Mouse (Mus musculus) hindbrain, embryonic 16.5 days (tissue): Measurements from ENCODE around the gene Grtp1. TPM values are rescaled to one million over a fixed set of nuclear protein-coding genes. Genes with fewer than 3 reads are reported as not detected.
A peak's percentile ranks its signal among the peaks of the same experiment; 100 is the strongest.

ENCODE experiments used
- ATAC-seq: fragments of 200-750 bp; cut with Nextera tagmentation; 2 replicates; pipeline ENCODE4 v1.8.0; 2017; ENCODE audit warnings: moderate TSS enrichment, moderate library complexity
- H3K27ac ChIP-seq: fragments of 300-500 bp; sonication (generic); 2 replicates; pipeline ENCODE4 v1.5.1; 2014; ENCODE audit warnings: low read depth, mild to moderate bottlenecking, control low read depth, low read length, moderate library complexity
- H3K27me3 ChIP-seq: fragments of 300-500 bp; sonication (generic); replicated peaks from 2 replicates; pipeline ENCODE4 v1.6.1; 2014; ENCODE audit warnings: low read length; ENCODE audit not compliant: control insufficient read depth, insufficient read depth
- H3K36me3 ChIP-seq: fragments of 300-500 bp; sonication (generic); 2 replicates; pipeline ENCODE4 v1.6.1; 2014; ENCODE audit warnings: mild to moderate bottlenecking, low read length, moderate library complexity, mixed read lengths; ENCODE audit not compliant: control insufficient read depth, insufficient read depth
- H3K4me1 ChIP-seq: fragments of 300-500 bp; sonication (generic); 2 replicates; pipeline ENCODE4 v1.6.1; 2014; ENCODE audit warnings: low read depth, low read length; ENCODE audit not compliant: control insufficient read depth, insufficient read depth
- H3K4me2 ChIP-seq: fragments of 300-500 bp; sonication (generic); 2 replicates; pipeline ENCODE4 v1.6.1; 2014; ENCODE audit warnings: mild to moderate bottlenecking, low read length, control low read depth, moderate library complexity
- H3K4me3 ChIP-seq: fragments of 300-500 bp; sonication (generic); 2 replicates; pipeline ENCODE4 v1.5.1; 2014; ENCODE audit warnings: mild to moderate bottlenecking, low read length, control low read depth, moderate library complexity
- H3K9ac ChIP-seq: fragments of 300-500 bp; sonication (generic); 2 replicates; pipeline ENCODE4 v1.6.1; 2014; ENCODE audit warnings: low read depth, mild to moderate bottlenecking, control low read depth, low read length, moderate library complexity
- H3K9me3 ChIP-seq: fragments of 300-500 bp; sonication (generic); 2 replicates; pipeline ENCODE4 v1.6.1; 2014; ENCODE audit warnings: mild to moderate bottlenecking, low read length, moderate library complexity; ENCODE audit not compliant: control insufficient read depth
- WGBS: fragments of 180-500 bp; shearing (Covaris S2); extraction: QIAGEN DNeasy Blood & Tissue Kit; methylation state at CpG from one replicate; pipeline ENCODE4 v1.1.7; 2014; 5-methylcytosine and 5-hydroxymethylcytosine counted together
- polyA plus RNA-seq: library from polyadenylated mRNA; unstranded; fragments of >200 nt; fragmentation: Nextera tagmentation; extraction: Ambion mirVana; gene quantifications from 2 replicates; pipeline ENCODE4 v1.2.1, GENCODE M21; 2015

Grtp1 gene
- polyA plus RNA-seq, 1 experiment from 2014 or later: 13.2 TPM

- Histone ChIP-seq H3K36me3 (peaks cover 38% of the 10 kb centered on the region), H3K4me1 (no peaks in the 10 kb centered on the region)
- WGBS: 64% methylated on average over 1 of the region's 1 CpGs
These were observed 29.9 kb downstream of the Grtp1 start for GRCm38 (mm10) chr8:13170510-13170909.

DNA sequence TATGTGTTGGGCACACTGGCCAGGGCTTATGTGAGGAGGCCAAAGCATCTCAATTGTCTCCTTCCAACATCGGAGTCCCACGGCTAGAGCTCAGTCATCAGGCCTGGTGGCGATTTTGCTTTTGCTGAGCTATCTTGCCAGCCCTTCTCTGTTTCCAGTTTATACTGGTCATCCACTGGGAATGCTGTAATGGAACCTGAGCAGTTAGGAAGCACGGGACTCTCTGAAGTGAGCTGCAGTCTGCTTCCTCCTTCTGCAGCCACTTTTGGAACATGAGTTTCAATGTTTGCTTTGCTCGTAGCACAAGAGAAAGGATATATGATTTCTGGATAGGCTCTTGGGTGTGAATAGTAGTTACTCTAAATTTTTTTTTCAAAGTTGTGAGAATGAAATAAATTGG is 36.1 kb downstream of the Grtp1 start:
- 94% methylated on average over 5 of the region's 5 CpGs for WGBS
- Histone ChIP-seq H3K4me2 (no peak overlapping the region), H3K36me3 (peaks cover 16% of the 10 kb centered on the region), H3K9ac (no peak overlapping the region), H3K4me1 (peaks cover 16% of the 10 kb centered on the region), H3K27ac (no peak overlapping the region), H3K9me3 (no peaks in the 10 kb centered on the region), H3K27me3 (no peaks in the 10 kb centered on the region), H3K4me3 (no peak overlapping the region)
- no peak for ATAC-seq

More at GRCm38 (mm10) chr8:13170510-13170909, 29.9 kb downstream of the Grtp1 start:
- H3K9me3 ChIP-seq: no peaks in the 10 kb centered on the region
- no peak for ATAC-seq
- no peak overlapping the region for H3K4me3 ChIP-seq
- no peaks in the 10 kb centered on the region for H3K27me3 ChIP-seq
- no peak overlapping the region for H3K4me2 ChIP-seq
- H3K27ac ChIP-seq: no peak overlapping the region
- H3K9ac ChIP-seq: no peak overlapping the region

DNA sequence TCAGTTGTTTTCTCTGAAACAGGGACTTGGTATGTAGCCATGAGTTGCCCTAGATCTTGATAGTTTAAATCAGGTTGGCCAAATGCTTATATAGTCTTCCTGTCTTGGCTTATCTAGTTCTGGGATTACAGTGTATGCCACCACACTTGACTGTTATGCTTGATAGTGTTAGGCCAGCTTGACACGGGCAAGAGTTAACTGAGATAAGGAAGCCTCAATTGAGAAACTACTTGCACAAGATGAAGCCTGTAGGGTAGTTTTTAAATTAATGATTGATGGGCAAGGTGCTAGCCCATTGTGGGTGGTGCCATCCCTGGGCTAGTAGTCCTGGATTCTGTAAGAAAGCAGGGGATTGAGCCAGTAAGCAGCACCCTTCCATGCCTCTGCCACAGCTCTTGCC is 36.9 kb downstream of the Grtp1 start:
- ATAC-seq: no peak
- WGBS: 90% methylated on average over 1 of the region's 1 CpGs
- no peak overlapping the region for H3K9ac ChIP-seq

DNA sequence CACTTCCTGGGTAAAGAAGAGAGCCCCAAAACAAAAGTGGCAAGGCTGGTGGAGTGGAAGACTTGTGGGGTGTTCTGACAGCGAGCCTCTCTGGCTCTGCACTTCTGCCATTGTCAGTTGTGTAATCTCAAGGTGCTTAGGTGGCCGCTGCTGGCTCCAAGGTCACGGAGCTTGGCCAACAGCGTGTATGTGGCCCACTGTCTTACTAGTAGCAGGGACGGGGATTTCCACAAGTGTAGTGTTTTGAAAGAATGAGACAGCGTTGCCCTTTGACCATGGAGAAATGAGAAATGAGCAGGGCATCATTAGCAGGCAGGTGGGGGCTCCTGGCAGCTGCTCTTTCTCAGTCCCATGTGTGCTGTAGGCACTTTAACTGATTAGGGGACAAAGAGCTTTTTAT is 38.3 kb downstream of the Grtp1 start:
- H3K4me3 ChIP-seq: no peak overlapping the region
- peaks cover 20% of the 10 kb centered on the region for H3K4me1 ChIP-seq
- peaks cover 4% of the 10 kb centered on the region; the same call in 1 of the 2 replicates for H3K36me3 ChIP-seq
- H3K4me2 ChIP-seq: no peak overlapping the region
- ATAC-seq: no peak
- no peak overlapping the region for H3K27ac ChIP-seq
- no peaks in the 10 kb centered on the region for H3K9me3 ChIP-seq
- H3K9ac ChIP-seq: no peak overlapping the region
- no peaks in the 10 kb centered on the region for H3K27me3 ChIP-seq
- WGBS: 75% methylated on average over 6 of the region's 6 CpGs

More for the DNA sequence above, 36.9 kb downstream of the Grtp1 start:
- no peaks in the 10 kb centered on the region for H3K27me3 ChIP-seq
- H3K4me2 ChIP-seq: no peak overlapping the region
- H3K9me3 ChIP-seq: no peaks in the 10 kb centered on the region
- no peak overlapping the region for H3K27ac ChIP-seq
- peaks cover 17% of the 10 kb centered on the region for H3K4me1 ChIP-seq
- no peak overlapping the region for H3K4me3 ChIP-seq
- peaks cover 16% of the 10 kb centered on the region for H3K36me3 ChIP-seq

DNA sequence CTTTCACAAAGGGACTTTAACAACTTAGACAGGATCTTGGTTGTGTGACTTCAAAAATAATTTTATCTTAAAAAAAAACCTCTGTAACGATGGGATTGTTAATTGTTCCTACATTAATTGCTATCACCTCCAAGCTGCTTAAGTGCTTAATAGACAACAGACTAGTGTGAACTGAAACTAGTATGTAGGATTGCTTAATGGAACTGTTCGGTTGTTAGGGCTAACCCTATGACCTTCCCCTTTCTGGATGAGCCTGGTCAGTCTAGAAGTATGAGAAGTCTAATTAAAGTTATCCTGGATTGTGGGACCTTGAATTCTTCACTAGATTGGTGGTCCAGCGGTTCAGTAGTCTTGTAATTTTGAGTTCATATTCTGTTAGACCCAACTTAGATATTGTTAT is 39.7 kb downstream of the Grtp1 start:
- H3K36me3 ChIP-seq: no peaks in the 10 kb centered on the region
- H3K27me3 ChIP-seq: no peaks in the 10 kb centered on the region
- H3K4me3 ChIP-seq: no peak overlapping the region
- ATAC-seq: no peak
- 86% methylated on average over 3 of the region's 3 CpGs for WGBS
- no peak overlapping the region for H3K27ac ChIP-seq
- H3K4me1 ChIP-seq: peaks cover 20% of the 10 kb centered on the region
- peak overlapping the region; percentile 95 for H3K4me2 ChIP-seq
- no peaks in the 10 kb centered on the region for H3K9me3 ChIP-seq
- no peak overlapping the region for H3K9ac ChIP-seq

GRCm38 (mm10) chr8:13159377-13159881 is 41.0 kb downstream of the Grtp1 start:
- Histone ChIP-seq H3K4me2 (peak overlapping the region; percentile 95), H3K36me3 (no peaks in the 10 kb centered on the region), H3K27ac (peak overlapping the region; percentile 77), H3K9ac (peak overlapping the region; percentile 98), H3K27me3 (no peaks in the 10 kb centered on the region), H3K4me3 (peak overlapping the region; percentile 96), H3K4me1 (peaks cover 20% of the 10 kb centered on the region), H3K9me3 (no peaks in the 10 kb centered on the region)
- peak; percentile 75 for ATAC-seq
- WGBS: 0% methylated on average over 38 of the region's 49 CpGs

DNA sequence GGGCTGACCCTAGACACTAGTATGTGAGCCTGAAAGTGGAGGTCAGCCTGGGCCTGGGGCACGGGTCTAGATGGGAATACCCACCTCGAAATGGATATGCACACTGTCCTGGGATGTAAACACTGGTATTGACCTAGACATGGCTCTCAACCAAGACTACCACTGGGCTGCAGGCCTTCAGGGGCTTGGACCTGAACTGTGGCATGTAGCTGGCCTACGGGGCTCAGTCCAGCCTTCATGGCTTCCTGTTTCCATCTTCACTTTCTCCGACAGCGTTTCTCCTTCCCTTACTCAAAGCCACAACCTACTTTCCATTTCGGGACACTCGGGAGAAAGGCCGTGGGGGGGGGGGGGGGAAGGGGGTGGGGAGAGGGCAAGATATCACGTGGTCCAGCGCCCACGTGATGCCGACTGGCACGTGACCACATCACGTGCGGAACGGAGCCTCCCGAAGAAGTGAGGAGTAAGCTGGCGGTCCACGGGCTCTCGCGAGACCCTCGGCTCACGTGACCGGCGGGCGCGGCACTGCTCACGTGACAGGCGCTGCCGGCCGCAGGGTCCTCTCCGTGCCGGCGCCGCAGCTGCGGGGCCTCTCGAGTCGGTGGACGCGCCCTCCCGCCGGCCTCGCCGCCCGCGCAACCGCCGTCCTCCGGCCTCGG is 41.6 kb downstream of the Grtp1 start, which contains the start of gene Lamp1:
TSS of gene Lamp1 (plus strand) at position 444 of the 659 bp plus-strand sequence.
- H3K4me2 ChIP-seq: peak within 1 kb of the TSS; percentile 95
- H3K27ac ChIP-seq: peak within 1 kb of the TSS; percentile 77
- H3K9me3 ChIP-seq: no peaks in the 10 kb centered on the region
- H3K36me3 ChIP-seq: no peaks in the 10 kb centered on the region
- peaks cover 20% of the 10 kb centered on the region for H3K4me1 ChIP-seq
- H3K9ac ChIP-seq: peak within 1 kb of the TSS; percentile 98
- 3% methylated on average over 25 of the region's 50 CpGs for WGBS
- no peaks in the 10 kb centered on the region for H3K27me3 ChIP-seq
- peak within 1 kb of the TSS; percentile 96 for H3K4me3 ChIP-seq
- peak; percentile 97 for ATAC-seq

DNA sequence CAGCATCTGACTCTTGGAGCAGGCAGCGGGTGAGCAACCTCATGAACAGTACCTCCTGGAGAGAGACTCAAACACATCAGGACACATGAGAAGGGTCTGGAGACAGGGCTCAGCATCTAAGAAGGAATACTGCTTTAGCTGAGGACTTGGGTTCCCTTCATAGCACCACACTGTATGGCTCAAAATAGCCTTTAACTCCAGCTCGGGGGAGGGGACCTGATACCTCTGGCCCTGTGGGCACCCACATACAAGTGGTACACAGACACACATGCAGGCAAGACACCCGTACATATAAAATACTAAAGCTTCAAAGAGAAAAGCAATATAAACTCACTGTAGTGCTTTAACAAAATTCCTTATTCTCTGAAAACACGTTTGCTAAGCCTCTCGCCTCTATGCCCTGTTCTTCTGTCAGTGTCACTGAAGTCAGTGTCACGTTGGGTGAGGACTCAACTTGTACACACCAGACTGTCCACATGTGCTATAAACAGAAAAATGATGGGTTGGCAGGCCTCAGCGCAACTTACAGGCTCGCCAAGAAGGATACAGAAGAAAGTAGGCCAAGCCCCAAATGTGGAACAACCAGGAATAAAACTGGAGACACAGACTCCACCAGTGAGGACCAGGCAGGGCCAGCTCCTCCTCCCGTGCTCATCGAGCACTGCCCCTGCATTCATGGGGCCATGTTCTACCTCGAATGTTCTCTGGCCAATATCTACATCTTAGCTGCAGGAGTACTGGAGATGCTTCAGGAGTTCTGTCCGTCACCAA is 43.9 kb downstream of the Grtp1 start:
- H3K27me3 ChIP-seq: no peaks in the 10 kb centered on the region
- peaks cover 14% of the 10 kb centered on the region for H3K4me1 ChIP-seq
- no peak overlapping the region for H3K4me2 ChIP-seq
- H3K4me3 ChIP-seq: no peak overlapping the region
- H3K36me3 ChIP-seq: no peaks in the 10 kb centered on the region
- H3K27ac ChIP-seq: no peak overlapping the region
- H3K9ac ChIP-seq: no peak overlapping the region
- no peaks in the 10 kb centered on the region for H3K9me3 ChIP-seq
- no peak for ATAC-seq
- 77% methylated on average over 12 of the region's 12 CpGs for WGBS

DNA sequence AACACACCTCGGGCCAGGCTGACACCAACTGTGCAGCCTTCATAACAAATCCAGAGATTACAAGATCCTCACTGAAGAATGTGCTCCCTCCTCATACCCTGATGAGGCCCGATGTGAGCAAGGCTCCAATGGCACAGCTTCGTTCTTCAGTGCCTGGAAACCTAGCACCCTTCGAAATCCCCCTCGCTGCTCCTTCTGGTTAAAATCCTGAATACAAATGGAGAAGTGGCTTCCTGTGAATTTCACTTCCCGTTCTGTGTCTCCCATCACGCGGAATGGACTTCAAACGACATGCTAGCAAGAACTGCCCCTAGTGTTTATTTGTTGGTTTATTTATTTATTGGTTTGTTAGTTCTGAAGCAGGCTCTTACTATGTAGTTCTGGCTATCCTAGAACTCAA is 45.1 kb downstream of the Grtp1 start:
- peaks cover 10% of the 10 kb centered on the region for H3K4me1 ChIP-seq

More for the DNA sequence above, 45.1 kb downstream of the Grtp1 start:
- Histone ChIP-seq H3K27ac (no peak overlapping the region), H3K9ac (no peak overlapping the region), H3K27me3 (no peaks in the 10 kb centered on the region), H3K4me2 (no peak overlapping the region), H3K9me3 (no peaks in the 10 kb centered on the region), H3K4me3 (no peak overlapping the region), H3K36me3 (no peaks in the 10 kb centered on the region; the same call in 1 of the 2 replicates)
- ATAC-seq: no peak
- 71% methylated on average over 9 of the region's 9 CpGs for WGBS
